Mouse (Mus musculus) layer of hippocampus, adult 2 months (tissue): Measurements from ENCODE around the gene Tm9sf3. TPM values are rescaled to one million over a fixed set of nuclear protein-coding genes. Genes with fewer than 3 reads are reported as not detected.
A peak's percentile ranks its signal among the peaks of the same experiment; 100 is the strongest.

Source experiments
- DNase-seq, 2 experiments: peaks; one replicate each; pipeline ENCODE4 v3.0.0; 2022; ENCODE audit warnings: low spot score in 2 of 2
- H3K27ac ChIP-seq: fragments of 200-600 bp; 2 replicates; pipeline ENCODE4 v1.8.1; 2022
- H3K4me3 ChIP-seq: fragments of 200-600 bp; 2 replicates; pipeline ENCODE4 v1.8.1; 2022; ENCODE audit warnings: mild to moderate bottlenecking
- CTCF ChIP-seq: fragments of 200-600 bp; conservative IDR thresholded peaks from 2 replicates; pipeline ENCODE4 v1.8.1; 2022; ENCODE audit warnings: antibody characterized with exemption, mild to moderate bottlenecking, moderate library complexity
- total RNA-seq, 2 experiments: library from RNA; stranded (reverse); gene quantifications; 2 replicates each; pipeline ENCODE4 v1.2.3; 2021

Tm9sf3 gene
- total RNA-seq, 2 experiments from 2014 or later, result 114 to 118 TPM

- Histone ChIP-seq H3K27ac (no peak overlapping the region), H3K4me3 (no peak overlapping the region)
- no peak for TF ChIP-seq CTCF
- no peak for DNase-seq
Observed at GRCm38 (mm10) chr19:41248968-41249367, 14.8 kb downstream of the Tm9sf3 start.

GRCm38 (mm10) chr19:41248271-41248670, 15.5 kb downstream of the Tm9sf3 start:
- no peak for DNase-seq
- no peak overlapping the region for H3K4me3 ChIP-seq
- no peak for TF ChIP-seq CTCF

DNA sequence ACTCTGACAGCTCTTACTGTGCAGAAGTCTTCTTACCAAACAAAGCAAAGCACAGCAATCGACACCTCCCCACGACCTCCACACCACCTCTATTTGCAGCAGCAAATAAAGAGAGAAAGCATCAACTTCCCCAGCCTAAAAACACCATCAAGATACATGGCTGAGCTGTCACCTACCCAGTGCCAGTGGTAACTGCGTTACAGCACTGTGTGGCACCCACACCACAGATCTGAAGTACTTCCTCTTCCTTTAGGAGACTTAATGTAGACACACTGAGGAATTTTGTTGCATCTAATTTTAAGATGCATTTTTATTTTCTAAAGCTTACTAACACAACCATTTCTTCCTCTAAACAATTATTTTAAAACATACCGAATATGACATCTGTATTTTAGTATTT, 17.5 kb downstream of the Tm9sf3 start:
- Histone ChIP-seq H3K4me3 (no peak overlapping the region), H3K27ac (no peak overlapping the region)
- no peak for DNase-seq
- TF ChIP-seq CTCF, result no peak

More at GRCm38 (mm10) chr19:41248271-41248670, 15.5 kb downstream of the Tm9sf3 start:
- no peak overlapping the region for H3K27ac ChIP-seq

DNA sequence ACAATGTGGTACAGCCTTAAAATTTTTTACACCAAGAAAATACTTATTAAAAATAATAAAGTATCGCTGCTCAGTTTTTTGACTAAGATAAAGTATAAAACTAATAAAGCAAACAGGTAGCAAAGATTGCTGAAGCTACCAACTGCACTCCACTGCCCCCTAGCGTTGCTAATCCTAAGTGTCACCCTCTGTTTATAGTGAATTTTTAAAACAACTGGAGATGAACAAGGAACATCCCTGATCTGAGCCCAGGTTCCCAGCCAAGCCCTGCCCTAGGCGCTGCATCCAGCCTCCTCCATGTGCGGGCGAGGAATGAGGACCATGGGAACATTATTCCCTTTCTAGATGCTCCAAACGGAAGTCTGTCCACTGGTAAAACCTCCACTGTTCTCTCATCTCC, 19.2 kb downstream of the Tm9sf3 start:
- Histone ChIP-seq H3K4me3 (no peak overlapping the region), H3K27ac (no peak overlapping the region)
- peak; percentile 94 for TF ChIP-seq CTCF
- peak; percentile 28 to 67 for DNase-seq

DNA sequence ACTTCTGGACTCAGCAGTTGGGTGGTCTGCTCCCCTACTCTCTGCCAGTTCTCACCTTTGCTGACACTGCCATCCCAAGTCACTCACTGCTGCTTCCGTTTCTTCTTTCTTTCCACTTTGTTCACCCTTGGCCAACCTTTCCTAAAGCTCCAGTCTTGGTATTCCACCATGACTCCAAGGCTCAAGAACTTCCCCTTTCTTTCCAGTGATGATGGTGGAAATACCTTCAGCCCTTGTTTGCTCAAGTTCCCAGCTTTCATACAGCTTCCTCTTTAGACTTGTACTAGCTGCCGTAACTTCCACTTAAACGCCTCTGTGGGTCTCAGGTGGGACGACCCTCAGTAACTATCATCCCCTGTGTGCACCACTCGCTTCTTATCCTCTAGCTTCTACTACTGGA, 21.8 kb downstream of the Tm9sf3 start:
- no peak for TF ChIP-seq CTCF
- no peak overlapping the region for H3K4me3 ChIP-seq
- no peak overlapping the region for H3K27ac ChIP-seq
- no peak for DNase-seq

DNA sequence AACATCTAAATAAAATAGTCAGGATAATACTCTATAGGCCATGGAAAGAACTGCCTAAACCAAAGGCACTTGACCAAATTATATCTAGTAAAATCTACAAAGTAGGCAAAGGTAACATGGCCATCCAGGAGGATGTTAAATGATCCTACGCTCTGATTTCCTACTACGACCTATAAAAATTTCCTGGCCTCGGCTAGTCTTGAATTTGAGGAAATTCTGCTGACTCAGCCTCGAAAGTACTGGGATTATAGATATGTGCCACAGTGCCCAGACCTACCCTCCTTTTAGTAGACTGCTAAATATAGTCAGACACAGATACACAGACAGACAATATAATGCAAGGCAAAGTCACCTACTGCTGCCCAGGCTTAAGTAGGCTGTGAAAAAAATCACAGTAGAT, 30.1 kb downstream of the Tm9sf3 start:
- no peak for DNase-seq
- Histone ChIP-seq H3K4me3 (no peak overlapping the region), H3K27ac (no peak overlapping the region)
- no peak for TF ChIP-seq CTCF

GRCm38 (mm10) chr19:41208326-41208725, 55.5 kb downstream of the Tm9sf3 start:
- no peak for TF ChIP-seq CTCF

DNA sequence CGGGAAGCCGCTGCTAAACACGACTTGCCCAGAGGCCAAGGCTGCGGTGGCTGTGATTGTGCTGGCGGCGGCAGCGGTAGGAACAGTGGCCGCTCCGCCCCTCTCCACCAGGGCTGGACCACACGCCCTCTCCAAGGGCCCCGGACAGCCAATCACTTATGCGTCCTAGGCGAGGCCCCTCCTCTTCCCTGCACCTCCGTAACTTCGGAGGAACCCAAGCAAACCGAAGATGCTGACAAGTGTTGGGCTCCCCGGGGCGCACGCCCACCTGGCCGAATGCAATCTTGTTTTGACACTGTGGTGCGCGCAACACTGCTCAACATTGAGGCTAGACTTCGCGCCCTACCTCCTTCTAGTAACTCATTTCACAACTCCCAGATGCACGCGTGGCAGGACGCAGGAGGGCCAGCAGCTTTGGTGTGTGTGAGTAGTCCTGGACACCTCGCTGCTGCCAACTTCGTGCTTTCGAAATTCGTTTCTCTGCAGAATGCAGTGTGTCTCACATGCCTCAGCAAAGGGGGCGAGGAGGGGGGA, 56.9 kb downstream of the Tm9sf3 start, which contains the start of gene Tll2:
TSS of gene Tll2 (minus strand) at position 25 of the 534 bp plus-strand sequence.
- no peak for DNase-seq
- Histone ChIP-seq H3K27ac (no peak within 1 kb of the TSS), H3K4me3 (peak within 1 kb of the TSS; percentile 45)
- peak; percentile 15; the same call in 1 of the 2 replicates for TF ChIP-seq CTCF

More at GRCm38 (mm10) chr19:41208326-41208725, 55.5 kb downstream of the Tm9sf3 start:
- no peak overlapping the region for H3K4me3 ChIP-seq
- DNase-seq, result no peak
- no peak overlapping the region for H3K27ac ChIP-seq

GRCm38 (mm10) chr19:41206041-41206810, 57.6 kb downstream of the Tm9sf3 start:
- Histone ChIP-seq H3K27ac (no peak overlapping the region), H3K4me3 (peak overlapping the region; percentile 45)
- DNase-seq, result no peak
- TF ChIP-seq CTCF, result no peak

DNA sequence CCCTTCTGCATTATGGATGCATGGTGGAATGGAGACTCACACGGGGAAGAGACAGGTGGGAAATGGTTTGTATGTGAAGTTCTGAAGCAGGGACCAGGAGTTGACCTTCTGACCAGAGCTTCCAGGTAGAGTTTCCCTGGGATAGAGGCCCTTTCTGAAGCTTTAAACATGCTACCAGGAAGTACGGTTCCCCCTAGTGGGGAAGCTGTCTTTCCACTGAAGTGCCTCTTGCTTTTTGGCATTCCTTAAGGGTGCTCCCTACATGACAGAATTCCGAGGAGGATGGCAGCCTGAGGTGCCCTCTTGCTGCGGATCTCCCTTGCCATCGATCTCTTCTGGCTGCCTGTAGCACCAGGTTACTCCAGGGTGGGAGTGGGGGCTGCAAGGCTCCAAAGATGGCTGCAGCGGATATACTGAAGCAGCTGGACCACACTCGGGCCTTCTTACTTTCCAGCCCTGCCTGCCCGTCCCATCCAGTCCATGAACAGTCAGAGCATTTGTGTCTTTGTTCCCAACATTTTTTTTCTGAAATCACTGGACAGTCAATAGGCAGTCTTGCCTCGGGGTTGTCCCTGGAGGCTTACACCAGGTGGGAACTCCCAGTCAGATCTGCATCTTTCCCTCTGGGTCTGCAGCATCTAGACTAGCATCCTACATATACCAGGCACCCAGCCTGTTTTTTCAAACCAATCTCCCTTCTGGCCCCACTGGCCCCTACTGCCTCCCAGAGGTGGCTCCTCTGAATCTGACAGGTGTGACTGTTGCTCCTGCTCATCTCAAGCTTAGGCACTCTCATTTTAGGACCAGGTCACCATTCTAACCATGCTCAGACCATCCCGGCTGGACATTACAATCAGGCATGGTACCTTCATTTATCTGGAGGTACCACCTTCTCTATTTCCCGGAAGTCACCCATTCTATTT, 59.4 kb downstream of the Tm9sf3 start:
- peak; percentile 80 for TF ChIP-seq CTCF
- no peak overlapping the region for H3K4me3 ChIP-seq
- peak in 1 of 2 experiments; percentile 36 for DNase-seq
- no peak overlapping the region for H3K27ac ChIP-seq

DNA sequence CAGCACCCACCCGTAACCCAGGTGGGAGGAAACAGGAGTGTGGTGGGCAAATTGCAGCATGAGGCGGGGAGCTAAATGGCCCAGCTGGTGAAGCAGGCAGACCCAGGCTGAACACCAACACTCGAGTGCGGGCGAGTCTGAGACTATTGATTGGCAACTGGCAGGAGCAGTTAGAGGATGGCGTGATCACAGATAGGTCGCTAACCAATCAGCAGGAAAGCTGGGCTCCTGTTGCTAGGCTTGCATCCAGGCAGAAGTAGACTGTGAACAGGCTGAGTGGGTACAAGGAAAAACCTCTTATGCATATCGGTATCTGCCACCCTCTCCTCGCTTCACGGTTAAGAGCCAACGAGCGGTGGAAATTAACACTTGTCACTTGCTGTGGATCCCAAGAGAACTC, 66.2 kb downstream of the Tm9sf3 start:
- no peak for TF ChIP-seq CTCF
- Histone ChIP-seq H3K27ac (peak overlapping the region; percentile 72), H3K4me3 (no peak overlapping the region)
- DNase-seq, result peak; percentile 59 to 86

DNA sequence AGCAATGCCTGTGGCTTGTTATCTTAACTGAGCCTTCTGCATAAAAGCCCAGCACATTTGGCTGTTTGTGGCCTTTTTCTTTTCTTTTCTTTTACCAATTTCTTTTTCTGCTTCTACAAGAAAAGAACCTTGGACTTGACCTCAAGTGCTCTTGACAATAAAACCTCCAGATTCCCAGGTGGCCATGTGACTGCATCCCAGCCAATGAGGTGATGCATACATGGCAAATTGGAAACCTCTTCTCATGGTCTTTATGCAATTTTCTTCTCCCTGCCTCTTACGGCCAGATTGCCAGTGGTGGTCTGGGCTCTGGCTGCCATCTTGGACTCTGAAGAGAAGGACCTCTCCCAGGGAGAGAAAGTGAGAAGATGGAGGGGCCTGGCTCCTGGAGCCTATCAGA, 70.4 kb downstream of the Tm9sf3 start:
- no peak for TF ChIP-seq CTCF
- no peak overlapping the region for H3K27ac ChIP-seq
- no peak for DNase-seq
- no peak overlapping the region for H3K4me3 ChIP-seq

DNA sequence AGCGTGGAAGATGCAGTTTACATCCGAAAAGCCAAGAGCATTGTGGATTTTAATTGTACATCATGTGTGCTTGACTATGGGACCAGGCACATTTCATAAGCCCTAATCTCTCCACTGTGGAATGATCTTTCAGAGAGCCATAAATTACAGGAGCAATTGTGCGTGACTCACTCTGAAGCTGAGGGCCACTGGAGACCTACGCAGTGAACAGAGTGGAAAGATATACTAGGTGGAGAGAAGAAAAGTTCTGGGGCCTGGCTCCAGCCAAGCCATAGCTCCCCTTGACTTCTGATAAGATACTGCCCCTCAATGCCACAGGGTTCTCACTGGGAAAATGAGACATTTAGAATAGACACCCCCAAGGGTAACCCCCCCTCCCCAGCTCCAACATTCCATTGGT, 70.8 kb downstream of the Tm9sf3 start:
- TF ChIP-seq CTCF, result no peak
- DNase-seq, result no peak
- no peak overlapping the region for H3K4me3 ChIP-seq
- H3K27ac ChIP-seq, result no peak overlapping the region
